15 mouse cellular contexts compared by ENCODE assay signal in genomic region chr12:40255310-40255709, GRCm38 (mm10). TPM values are rescaled to one million over a fixed set of nuclear protein-coding genes. Genes with fewer than 3 reads are reported as not detected.
"Had no signal": no experiment of that assay in that cellular context is flagged by ENCODE, and none has a peak within 500 bp of the region (broad histone marks: within the 10 kb centered on the region; RNA-seq: fewer than 3 reads in every experiment).

No protein-coding gene starts in this region.

RNA-seq across cellular contexts. Expression of gene Lsmem1, which starts 56.0 kb away (rescaled TPM):
- total RNA-seq: liver, adult 2 months; midbrain, postnatal 0 days had no signal
- polyA plus RNA-seq: limb, embryonic 10.5 days; limb, embryonic 11.5 days; liver, adult 2 months; liver, embryonic 12.5 days; liver, postnatal 0 days; lung, embryonic 14.5 days; macrophage; midbrain, embryonic 10.5 days; midbrain, embryonic 11.5 days; midbrain, embryonic 12.5 days; midbrain, embryonic 13.5 days; midbrain, embryonic 14.5 days; midbrain, embryonic 15.5 days; midbrain, embryonic 16.5 days; midbrain, postnatal 0 days had no signal
